Mouse (Mus musculus): ENCODE results near the gene Cer1.

- TF ChIP-seq POLR2A (IDR thresholded peaks at IDR 0.05; ENCODE audit: low read depth, low read length), result no peak
- TF ChIP-seq CTCF (IDR thresholded peaks at IDR 0.05; ENCODE audit: borderline replicate concordance, insufficient read depth, low read length), result no peak
Observed at GRCm38 (mm10) chr4:82890585-82890984, 5.6 kb upstream of the Cer1 start.
